9 mouse cellular contexts compared by ENCODE assay signal in the genomic region with DNA sequence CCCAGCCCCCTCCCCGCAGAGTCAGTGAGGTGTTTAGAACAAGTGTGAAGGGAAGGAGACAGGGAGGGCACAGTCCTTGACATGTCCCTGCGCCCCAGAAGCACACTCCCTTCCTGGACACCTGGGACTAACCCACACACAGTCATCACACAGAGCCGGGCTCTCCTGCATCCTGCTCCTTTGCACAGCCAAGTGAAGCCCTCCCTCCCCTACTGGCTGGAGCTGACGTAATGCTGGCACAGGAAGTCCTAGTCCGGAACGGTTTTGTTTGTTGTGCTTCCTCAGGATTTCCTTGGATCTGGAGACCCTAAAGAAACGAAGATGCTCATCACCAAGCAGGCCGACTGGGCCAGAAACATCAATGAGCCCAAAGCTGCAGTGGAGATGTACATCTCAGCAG. TPM values are rescaled to one million over a fixed set of nuclear protein-coding genes. Genes with fewer than 3 reads are reported as not detected.
DNase-seq lines count a peak whose midpoint lies in the region; ATAC-seq and TF ChIP-seq lines count a peak whose summit lies in the region.
"Had no signal": no experiment of that assay in that cellular context is flagged by ENCODE, and none has a peak within 500 bp of the region (broad histone marks: within the 10 kb centered on the region; RNA-seq: fewer than 3 reads in every experiment).

No protein-coding gene starts in this region.

- no peaks in the 10 kb centered on the region for H3K4me1 ChIP-seq in limb, embryonic 14.5 days (ENCODE audit: control insufficient read depth, insufficient read depth, low read length)
- peaks cover 12% of the 10 kb centered on the region; the same call in 1 of the 2 replicates for H3K4me1 ChIP-seq in limb, embryonic 10.5 days
- H3K4me1 ChIP-seq in heart, embryonic 14.5 days (ENCODE audit: control insufficient read depth in 2 of 2, insufficient read depth in 2 of 2, low read length in 2 of 2) = peaks cover 46 to 53% of the 10 kb centered on the region in 2 experiments
- no peaks in the 10 kb centered on the region; the same call in 1 of the 2 replicates for H3K4me1 ChIP-seq in stomach, embryonic 16.5 days (ENCODE audit: control insufficient read depth, insufficient read depth, low read length)
- H3K4me1 ChIP-seq in hindbrain, embryonic 13.5 days (replicated peaks) = peaks cover 20% of the 10 kb centered on the region

- no peak for TF ChIP-seq POLR2A in limb, embryonic 14.5 days (IDR thresholded peaks at IDR 0.05; ENCODE audit: borderline replicate concordance, extremely low read depth, insufficient read depth, insufficient read length)

- H3K36me3 ChIP-seq in limb, embryonic 14.5 days (ENCODE audit: control insufficient read depth, insufficient read depth, low read length) = peaks cover 24% of the 10 kb centered on the region
- H3K36me3 ChIP-seq in limb, embryonic 10.5 days = peaks cover 38% of the 10 kb centered on the region
- H3K36me3 ChIP-seq in heart, embryonic 14.5 days (ENCODE audit: control insufficient read depth, insufficient read depth, low read length) = peaks cover 7% of the 10 kb centered on the region; the same call in 1 of the 2 replicates
- no peaks in the 10 kb centered on the region for H3K36me3 ChIP-seq in stomach, embryonic 16.5 days (ENCODE audit: control insufficient read depth, insufficient read depth, low read length)
- peaks cover 29% of the 10 kb centered on the region for H3K36me3 ChIP-seq in hindbrain, embryonic 13.5 days

- no peak for ATAC-seq in limb, embryonic 14.5 days (ENCODE audit: low FRiP score, low read depth)
- ATAC-seq in heart, embryonic 14.5 days (ENCODE audit: insufficient number of reproducible peaks, insufficient read depth, low FRiP score, low read depth) = peak; percentile 66
- ATAC-seq in stomach, embryonic 16.5 days (ENCODE audit: insufficient read depth, low FRiP score) = peak; percentile 61; the same call in 1 of the 2 replicates
- ATAC-seq in hindbrain, embryonic 13.5 days (ENCODE audit: low FRiP score) = no peak

- no peak for DNase-seq in limb, embryonic 14.5 days (ENCODE audit: low spot score)
- DNase-seq in limb, embryonic 10.5 days (ENCODE audit: low spot score) = no peak
- peak; percentile 31 for DNase-seq in liver
- no peak for DNase-seq in MN1 (ENCODE audit: low spot score)
- no peak for DNase-seq in testis, postnatal 10 days (ENCODE audit: low spot score)

- no peak overlapping the region for H3K4me3 ChIP-seq in limb, embryonic 14.5 days (replicated peaks; ENCODE audit: low read length)
- no peak overlapping the region for H3K4me3 ChIP-seq in limb, embryonic 10.5 days
- no peak overlapping the region for H3K4me3 ChIP-seq in heart, embryonic 14.5 days (ENCODE audit: control insufficient read depth in 1 of 2, insufficient read depth in 1 of 2, low read depth in 1 of 2, low read length in 2 of 2)
- H3K4me3 ChIP-seq in stomach, embryonic 16.5 days (replicated peaks; ENCODE audit: low read length) = no peak overlapping the region
- no peak overlapping the region for H3K4me3 ChIP-seq in hindbrain, embryonic 13.5 days
- H3K4me3 ChIP-seq: hindbrain, embryonic 15.5 days had no signal

- no peak overlapping the region for H3K4me2 ChIP-seq in limb, embryonic 14.5 days (replicated peaks; ENCODE audit: low read depth, low read length, severe bottlenecking)
- 0 out of 2 replicates have a peak overlapping the region, but pooled peaks have one; percentile 16 for H3K4me2 ChIP-seq in heart, embryonic 14.5 days (ENCODE audit: low read length)
- no peak overlapping the region for H3K4me2 ChIP-seq in stomach, embryonic 16.5 days (ENCODE audit: low read depth, low read length)
- no peak overlapping the region for H3K4me2 ChIP-seq in hindbrain, embryonic 13.5 days
- H3K4me2 ChIP-seq: hindbrain, embryonic 15.5 days had no signal

- H3K27me3 ChIP-seq in limb, embryonic 14.5 days (ENCODE audit: control insufficient read depth, insufficient read depth, low read length) = no peaks in the 10 kb centered on the region
- H3K27me3 ChIP-seq in limb, embryonic 10.5 days (ENCODE audit: low read depth, poor library complexity, severe bottlenecking) = no peaks in the 10 kb centered on the region
- H3K27me3 ChIP-seq in heart, embryonic 14.5 days (ENCODE audit: control insufficient read depth, insufficient read depth, low read length) = no peaks in the 10 kb centered on the region
- no peaks in the 10 kb centered on the region for H3K27me3 ChIP-seq in stomach, embryonic 16.5 days (ENCODE audit: control insufficient read depth, insufficient read depth, low read length)
- H3K27me3 ChIP-seq in hindbrain, embryonic 13.5 days = no peaks in the 10 kb centered on the region
- H3K27me3 ChIP-seq: hindbrain, embryonic 15.5 days had no signal

- H3K27ac ChIP-seq in limb, embryonic 14.5 days (replicated peaks; ENCODE audit: low read depth, low read length) = 0 out of 2 replicates have a peak overlapping the region, but pooled peaks have one; percentile 8
- H3K27ac ChIP-seq in limb, embryonic 10.5 days = no peak overlapping the region
- peak overlapping the region; percentile 64 to 66; a peak in 3 of 4 replicates for H3K27ac ChIP-seq in heart, embryonic 14.5 days (replicated peaks in 1 of 2; ENCODE audit: control insufficient read depth in 1 of 2, insufficient read depth in 1 of 2, low read depth in 2 of 2, low read length in 2 of 2)
- peak overlapping the region; percentile 66; the same call in 1 of the 2 replicates for H3K27ac ChIP-seq in stomach, embryonic 16.5 days (ENCODE audit: low read length)
- no peak overlapping the region for H3K27ac ChIP-seq in hindbrain, embryonic 13.5 days
- H3K27ac ChIP-seq: hindbrain, embryonic 15.5 days had no signal

- no peak overlapping the region for H3K9ac ChIP-seq in limb, embryonic 14.5 days (ENCODE audit: low read depth, low read length, severe bottlenecking)
- peak overlapping the region; percentile 11; the same call in 1 of the 2 replicates for H3K9ac ChIP-seq in heart, embryonic 14.5 days (ENCODE audit: low read length)
- 0 out of 2 replicates have a peak overlapping the region, but pooled peaks have one; percentile 19 for H3K9ac ChIP-seq in stomach, embryonic 16.5 days (ENCODE audit: low read length)
- H3K9ac ChIP-seq in hindbrain, embryonic 13.5 days = no peak overlapping the region
- H3K9ac ChIP-seq: hindbrain, embryonic 15.5 days had no signal

- H3K9me3 ChIP-seq in limb, embryonic 14.5 days (ENCODE audit: control insufficient read depth, low read length) = no peaks in the 10 kb centered on the region
- no peaks in the 10 kb centered on the region for H3K9me3 ChIP-seq in limb, embryonic 10.5 days (replicated peaks)
- no peaks in the 10 kb centered on the region for H3K9me3 ChIP-seq in heart, embryonic 14.5 days (ENCODE audit: control insufficient read depth, low read length)
- no peaks in the 10 kb centered on the region for H3K9me3 ChIP-seq in stomach, embryonic 16.5 days (replicated peaks; ENCODE audit: control insufficient read depth, low read length)
- no peaks in the 10 kb centered on the region for H3K9me3 ChIP-seq in hindbrain, embryonic 13.5 days
- H3K9me3 ChIP-seq: hindbrain, embryonic 15.5 days had no signal

- WGBS in limb, embryonic 14.5 days = 56% methylated on average over 8 of the region's 8 CpGs
- 69% methylated on average over 8 of the region's 8 CpGs for WGBS in limb, embryonic 10.5 days
- 48% methylated on average over 8 of the region's 8 CpGs for WGBS in heart, embryonic 14.5 days
- 65% methylated on average over 8 of the region's 8 CpGs for WGBS in stomach, embryonic 16.5 days
- WGBS in hindbrain, embryonic 13.5 days = 78% methylated on average over 8 of the region's 8 CpGs

RNA-seq across cellular contexts. Expression of a gene that starts 21.6 kb away (rescaled TPM):
- polyA plus RNA-seq in limb, embryonic 14.5 days (2012; rRNA removed) = 0.67 and 1.1 TPM in 2 replicates
- 0.22 TPM in 1 of 2 replicates, not detected in the other for polyA plus RNA-seq in limb, embryonic 14.5 days (2014; fragmentation: Nextera tagmentation; extraction: Ambion mirVana)
- polyA plus RNA-seq in limb, embryonic 10.5 days (2016; fragmentation: Nextera tagmentation; extraction: Ambion mirVana) = 0.24 and 0.31 TPM in 2 replicates
- 0.07 TPM in 1 of 2 replicates, not detected in the other for polyA plus RNA-seq in heart, embryonic 14.5 days (2014; fragmentation: Nextera tagmentation; extraction: Ambion mirVana)
- polyA plus RNA-seq in stomach, embryonic 16.5 days (2015; fragmentation: Nextera tagmentation; extraction: Ambion mirVana) = 0.09 TPM in 2 replicates
- 0.21 and 0.58 TPM in 2 replicates for polyA plus RNA-seq in hindbrain, embryonic 13.5 days (2015; fragmentation: Nextera tagmentation; extraction: Ambion mirVana)

RNA-seq across cellular contexts. Expression of a gene that starts 34.8 kb away (rescaled TPM):
- polyA plus RNA-seq in limb, embryonic 14.5 days (2012; rRNA removed) = not detected in 2 replicates
- not detected in 2 replicates for polyA plus RNA-seq in limb, embryonic 14.5 days (2014; fragmentation: Nextera tagmentation; extraction: Ambion mirVana)
- polyA plus RNA-seq in limb, embryonic 10.5 days (2016; fragmentation: Nextera tagmentation; extraction: Ambion mirVana) = not detected in 2 replicates
- not detected in 2 replicates for polyA plus RNA-seq in heart, embryonic 14.5 days (2014; fragmentation: Nextera tagmentation; extraction: Ambion mirVana)
- not detected in 2 replicates for polyA plus RNA-seq in stomach, embryonic 16.5 days (2015; fragmentation: Nextera tagmentation; extraction: Ambion mirVana)
- not detected in 2 replicates for polyA plus RNA-seq in hindbrain, embryonic 13.5 days (2015; fragmentation: Nextera tagmentation; extraction: Ambion mirVana)
- polyA plus RNA-seq: hindbrain, embryonic 15.5 days had no signal

RNA-seq across cellular contexts. Expression of a gene that starts 56.7 kb away (rescaled TPM):
- 21.2 and 23.9 TPM in 2 replicates for polyA plus RNA-seq in limb, embryonic 14.5 days (2012; rRNA removed)
- polyA plus RNA-seq in limb, embryonic 14.5 days (2014; fragmentation: Nextera tagmentation; extraction: Ambion mirVana) = 17.9 and 18.9 TPM in 2 replicates
- 28.0 and 34.2 TPM in 2 replicates for polyA plus RNA-seq in limb, embryonic 10.5 days (2016; fragmentation: Nextera tagmentation; extraction: Ambion mirVana)
- 22.6 and 23.6 TPM in 2 replicates for polyA plus RNA-seq in heart, embryonic 14.5 days (2014; fragmentation: Nextera tagmentation; extraction: Ambion mirVana)
- 21.0 and 21.1 TPM in 2 replicates for polyA plus RNA-seq in stomach, embryonic 16.5 days (2015; fragmentation: Nextera tagmentation; extraction: Ambion mirVana)
- polyA plus RNA-seq in hindbrain, embryonic 13.5 days (2015; fragmentation: Nextera tagmentation; extraction: Ambion mirVana) = 25.3 and 27.7 TPM in 2 replicates

RNA-seq across cellular contexts. Expression of a gene that starts 56.8 kb away (rescaled TPM):
- 16.3 and 18.8 TPM in 2 replicates for polyA plus RNA-seq in limb, embryonic 14.5 days (2012; rRNA removed)
- polyA plus RNA-seq in limb, embryonic 14.5 days (2014; fragmentation: Nextera tagmentation; extraction: Ambion mirVana) = 13.0 and 16.4 TPM in 2 replicates
- polyA plus RNA-seq in limb, embryonic 10.5 days (2016; fragmentation: Nextera tagmentation; extraction: Ambion mirVana) = 35.3 and 37.8 TPM in 2 replicates
- 7.6 and 9.6 TPM in 2 replicates for polyA plus RNA-seq in heart, embryonic 14.5 days (2014; fragmentation: Nextera tagmentation; extraction: Ambion mirVana)
- 14.9 and 15.0 TPM in 2 replicates for polyA plus RNA-seq in stomach, embryonic 16.5 days (2015; fragmentation: Nextera tagmentation; extraction: Ambion mirVana)
- 10.7 and 13.3 TPM in 2 replicates for polyA plus RNA-seq in hindbrain, embryonic 13.5 days (2015; fragmentation: Nextera tagmentation; extraction: Ambion mirVana)

Comparison
In these comparisons a context has a peak if more than half of its experiments do, and no peak if none do; other contexts are left out.
1. H3K27ac ChIP-seq: peak in limb, embryonic 14.5 days (single experiment), heart, embryonic 14.5 days (2 of 2) and stomach, embryonic 16.5 days (single experiment); none in limb, embryonic 10.5 days (single experiment) and hindbrain, embryonic 13.5 days (single experiment).
2. ATAC-seq: peak in heart, embryonic 14.5 days (single experiment) and stomach, embryonic 16.5 days (single experiment); none in limb, embryonic 14.5 days (single experiment) and hindbrain, embryonic 13.5 days (single experiment).
3. H3K9ac ChIP-seq: peak in heart, embryonic 14.5 days (single experiment) and stomach, embryonic 16.5 days (single experiment); none in limb, embryonic 14.5 days (single experiment) and hindbrain, embryonic 13.5 days (single experiment).